In genomic region chr15:103303916-103304615, GRCm38 (mm10) we compare ENCODE assay signal across 7 mouse cellular contexts. TPM values are rescaled to one million over a fixed set of nuclear protein-coding genes. Genes with fewer than 3 reads are reported as not detected.
DNase-seq lines count a peak whose midpoint lies in the region; ATAC-seq and TF ChIP-seq lines count a peak whose summit lies in the region.

No protein-coding gene starts in this region.

- DNase-seq in testis, postnatal 14 days (ENCODE audit: low spot score) = no peak
- DNase-seq in left cerebral cortex, postnatal 25 days (ENCODE audit: low spot score in 2 of 2) = no peak
- DNase-seq in adrenal gland, adult 18-20 months (ENCODE audit: low spot score in 2 of 2) = no peak

- 10% methylated on average over 8 of the region's 8 CpGs for WGBS in forebrain, embryonic 13.5 days
- WGBS in limb, embryonic 15.5 days = 10% methylated on average over 8 of the region's 8 CpGs
- 11% methylated on average over 8 of the region's 8 CpGs for WGBS in stomach, embryonic 16.5 days

- H3K9ac ChIP-seq in forebrain, embryonic 13.5 days = peak overlapping the region; percentile 78
- peak overlapping the region; percentile 24 for H3K9ac ChIP-seq in limb, embryonic 15.5 days
- peak overlapping the region; percentile 80 for H3K9ac ChIP-seq in stomach, embryonic 16.5 days (ENCODE audit: low read length)

- no peaks in the 10 kb centered on the region for H3K36me3 ChIP-seq in testis, adult 2 months (ENCODE audit: control insufficient read depth, insufficient read depth, low read length)
- H3K36me3 ChIP-seq in forebrain, embryonic 13.5 days (ENCODE audit: poor library complexity, severe bottlenecking) = no peaks in the 10 kb centered on the region
- H3K36me3 ChIP-seq in limb, embryonic 15.5 days = 0 out of 2 replicates have a peak, but pooled peaks cover 1% of the 10 kb centered on the region
- no peaks in the 10 kb centered on the region for H3K36me3 ChIP-seq in stomach, embryonic 16.5 days (ENCODE audit: control insufficient read depth, insufficient read depth, low read length)

- H3K4me1 ChIP-seq in testis, adult 2 months (ENCODE audit: control insufficient read depth, insufficient read depth, low read length) = peaks cover 20% of the 10 kb centered on the region
- peaks cover 83% of the 10 kb centered on the region for H3K4me1 ChIP-seq in forebrain, embryonic 13.5 days
- H3K4me1 ChIP-seq in limb, embryonic 15.5 days = peaks cover 84% of the 10 kb centered on the region
- H3K4me1 ChIP-seq in stomach, embryonic 16.5 days (ENCODE audit: control insufficient read depth, insufficient read depth, low read length) = peaks cover 72% of the 10 kb centered on the region

- intact Hi-C loops in left cerebral cortex, postnatal 25 days (cut with DNase I) = loop anchor here (2.0 kb wide), 1 partner anchor 63 kb away; the partner anchor contains the start of gene Hnrnpa1

- ATAC-seq in forebrain, embryonic 13.5 days = no peak
- ATAC-seq in limb, embryonic 15.5 days (ENCODE audit: insufficient number of reproducible peaks, low FRiP score, low TSS enrichment, low read depth) = no peak
- no peak for ATAC-seq in stomach, embryonic 16.5 days (ENCODE audit: insufficient read depth, low FRiP score)

- no peak overlapping the region for H3K4me3 ChIP-seq in testis, adult 2 months (ENCODE audit: control insufficient read depth, low read depth, low read length)
- H3K4me3 ChIP-seq in forebrain, embryonic 13.5 days = peak overlapping the region; percentile 44
- H3K4me3 ChIP-seq in limb, embryonic 15.5 days = peak overlapping the region; percentile 48
- peak overlapping the region; percentile 58 for H3K4me3 ChIP-seq in stomach, embryonic 16.5 days (replicated peaks; ENCODE audit: low read length)

- no peaks in the 10 kb centered on the region for H3K27me3 ChIP-seq in testis, adult 2 months (ENCODE audit: control insufficient read depth, insufficient read depth, low read length)
- peaks cover 9% of the 10 kb centered on the region for H3K27me3 ChIP-seq in forebrain, embryonic 13.5 days
- H3K27me3 ChIP-seq in limb, embryonic 15.5 days = no peaks in the 10 kb centered on the region
- H3K27me3 ChIP-seq in stomach, embryonic 16.5 days (ENCODE audit: control insufficient read depth, insufficient read depth, low read length) = no peaks in the 10 kb centered on the region

- no peak for TF ChIP-seq POLR2A in testis, adult 2 months (IDR thresholded peaks at IDR 0.05; ENCODE audit: control insufficient read depth, low read depth, low read length)

- H3K9me3 ChIP-seq in forebrain, embryonic 13.5 days (replicated peaks) = no peaks in the 10 kb centered on the region
- no peaks in the 10 kb centered on the region for H3K9me3 ChIP-seq in limb, embryonic 15.5 days
- H3K9me3 ChIP-seq in stomach, embryonic 16.5 days (replicated peaks; ENCODE audit: control insufficient read depth, low read length) = no peaks in the 10 kb centered on the region

- peak overlapping the region; percentile 10; the same call in 1 of the 2 replicates for H3K27ac ChIP-seq in testis, adult 2 months (ENCODE audit: control insufficient read depth, insufficient read depth, low read depth, low read length)
- peak overlapping the region; percentile 95 for H3K27ac ChIP-seq in forebrain, embryonic 13.5 days
- peak overlapping the region; percentile 97 for H3K27ac ChIP-seq in limb, embryonic 15.5 days
- peak overlapping the region; percentile 93 for H3K27ac ChIP-seq in stomach, embryonic 16.5 days (ENCODE audit: low read length)

- H3K4me2 ChIP-seq in forebrain, embryonic 13.5 days = peak overlapping the region; percentile 77
- H3K4me2 ChIP-seq in limb, embryonic 15.5 days = peak overlapping the region; percentile 76
- peak overlapping the region; percentile 72 for H3K4me2 ChIP-seq in stomach, embryonic 16.5 days (ENCODE audit: low read depth, low read length)

- TF ChIP-seq CTCF in testis, adult 2 months (IDR thresholded peaks at IDR 0.05; ENCODE audit: control insufficient read depth, insufficient read depth, insufficient replicate concordance, low read depth, low read length) = no peak

RNA-seq across cellular contexts. Expression of gene Gpr84, which starts 6.3 kb away (rescaled TPM):
- 0.24 and 0.43 TPM in 2 replicates for polyA plus RNA-seq in testis, adult 2 months (2012; rRNA removed)
- polyA plus RNA-seq in forebrain, embryonic 13.5 days (2015; fragmentation: Nextera tagmentation; extraction: Ambion mirVana) = 0.30 and 0.41 TPM in 2 replicates
- polyA plus RNA-seq in limb, embryonic 15.5 days (2015; fragmentation: Nextera tagmentation; extraction: Ambion mirVana) = 0.20 and 0.36 TPM in 2 replicates
- 0.15 and 0.59 TPM in 2 replicates for polyA plus RNA-seq in stomach, embryonic 16.5 days (2015; fragmentation: Nextera tagmentation; extraction: Ambion mirVana)
- total RNA-seq in left cerebral cortex, postnatal 25 days (2021) = under 1 TPM; 0.69 to 0.94 TPM
- not detected for total RNA-seq in adrenal gland, adult 18-20 months (2021)

RNA-seq across cellular contexts. Expression of gene Copz1, which starts 31.6 kb away (rescaled TPM):
- polyA plus RNA-seq in testis, adult 2 months (2012; rRNA removed) = 51.6 and 56.8 TPM in 2 replicates
- 219 and 232 TPM in 2 replicates for polyA plus RNA-seq in forebrain, embryonic 13.5 days (2015; fragmentation: Nextera tagmentation; extraction: Ambion mirVana)
- polyA plus RNA-seq in limb, embryonic 15.5 days (2015; fragmentation: Nextera tagmentation; extraction: Ambion mirVana) = 270 and 286 TPM in 2 replicates
- 265 and 272 TPM in 2 replicates for polyA plus RNA-seq in stomach, embryonic 16.5 days (2015; fragmentation: Nextera tagmentation; extraction: Ambion mirVana)
- 100 to 1,000 TPM; 101 to 102 TPM for total RNA-seq in left cerebral cortex, postnatal 25 days (2021)
- 100 to 1,000 TPM; 138 to 150 TPM for total RNA-seq in adrenal gland, adult 18-20 months (2021)

RNA-seq across cellular contexts. Expression of gene Zfp385a, which starts 35.8 kb away (rescaled TPM):
- 84.7 and 92.7 TPM in 2 replicates for polyA plus RNA-seq in testis, adult 2 months (2012; rRNA removed)
- 11.3 and 12.0 TPM in 2 replicates for polyA plus RNA-seq in forebrain, embryonic 13.5 days (2015; fragmentation: Nextera tagmentation; extraction: Ambion mirVana)
- polyA plus RNA-seq in limb, embryonic 15.5 days (2015; fragmentation: Nextera tagmentation; extraction: Ambion mirVana) = 17.1 and 19.4 TPM in 2 replicates
- 6.9 and 7.0 TPM in 2 replicates for polyA plus RNA-seq in stomach, embryonic 16.5 days (2015; fragmentation: Nextera tagmentation; extraction: Ambion mirVana)
- 10 to 100 TPM; 62.4 to 64.8 TPM for total RNA-seq in left cerebral cortex, postnatal 25 days (2021)
- 10 to 100 TPM; 12.4 to 16.9 TPM for total RNA-seq in adrenal gland, adult 18-20 months (2021)

RNA-seq across cellular contexts. Expression of gene Nfe2, which starts 45.9 kb away (rescaled TPM):
- polyA plus RNA-seq in testis, adult 2 months (2012; rRNA removed) = 8.9 and 10.6 TPM in 2 replicates
- 0.57 and 1.6 TPM in 2 replicates for polyA plus RNA-seq in forebrain, embryonic 13.5 days (2015; fragmentation: Nextera tagmentation; extraction: Ambion mirVana)
- polyA plus RNA-seq in limb, embryonic 15.5 days (2015; fragmentation: Nextera tagmentation; extraction: Ambion mirVana) = 1.5 and 2.2 TPM in 2 replicates
- 8.7 and 11.1 TPM in 2 replicates for polyA plus RNA-seq in stomach, embryonic 16.5 days (2015; fragmentation: Nextera tagmentation; extraction: Ambion mirVana)
- not detected for total RNA-seq in left cerebral cortex, postnatal 25 days (2021)
- total RNA-seq in adrenal gland, adult 18-20 months (2021) = under 1 TPM in 1 of 2 experiments, not detected in 1; 0.67 TPM

Comparison
In these comparisons a context has a peak if more than half of its experiments do, and no peak if none do; other contexts are left out.
1. H3K27ac ChIP-seq: peak in every context shown above with its lines; median percentile 97 in limb, embryonic 15.5 days; 95 in forebrain, embryonic 13.5 days; 93 in stomach, embryonic 16.5 days; 10 in testis, adult 2 months.
2. H3K9ac ChIP-seq: peak in every context shown above with its lines; median percentile 80 in stomach, embryonic 16.5 days; 78 in forebrain, embryonic 13.5 days; 24 in limb, embryonic 15.5 days.